Mouse (Mus musculus): Measurements from ENCODE around the gene Anxa4. TPM values are rescaled to one million over a fixed set of nuclear protein-coding genes. Genes with fewer than 3 reads are reported as not detected.

The Anxa4 gene
- 7.3 and 8.1 TPM in 2 replicates for polyA plus RNA-seq (2012; rRNA removed)

DNA sequence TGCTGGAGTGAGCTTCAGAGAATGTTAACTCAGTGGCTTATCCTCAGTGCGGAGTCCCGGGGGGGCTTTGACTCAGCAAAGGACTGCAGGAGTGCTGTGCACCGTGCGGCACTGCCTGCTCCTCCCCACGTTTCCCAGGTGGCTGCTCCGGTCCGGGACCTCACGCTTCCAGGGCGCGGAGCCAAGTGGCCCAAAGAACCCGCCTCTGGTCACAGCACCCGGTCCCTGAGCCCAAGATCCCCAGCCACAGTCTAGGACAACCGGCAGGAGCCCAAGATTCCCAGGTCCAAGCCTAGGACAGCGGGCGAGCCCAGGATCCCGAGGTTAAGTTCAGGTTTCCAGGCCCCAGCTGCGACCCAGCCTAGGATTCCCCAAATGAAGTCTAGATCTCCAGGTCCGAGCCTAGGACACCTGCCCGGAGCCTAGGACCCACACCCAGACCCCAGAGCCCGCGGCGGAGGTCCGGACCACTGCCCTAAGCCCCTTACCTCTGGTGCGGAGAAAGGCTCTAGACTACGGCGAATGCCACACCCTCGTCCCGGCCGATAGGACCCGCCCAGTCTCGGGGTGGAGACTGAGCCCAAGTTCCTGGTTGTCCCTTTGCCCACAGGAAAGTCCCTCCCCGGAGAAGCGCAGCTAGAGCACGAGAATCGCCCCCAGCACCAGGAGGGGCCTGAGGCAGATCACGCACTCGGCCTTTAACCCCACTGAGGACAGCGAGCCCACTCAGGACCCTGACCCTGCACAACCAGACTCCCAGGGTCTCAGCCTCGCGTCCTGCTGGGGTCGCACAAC, at the start of gene Anxa4:
Gene Anxa4 (minus strand): TSS at position 564 of the 795 bp plus-strand sequence.
- no peaks in the 10 kb centered on the region for H3K4me1 ChIP-seq (ENCODE audit: control insufficient read depth, insufficient read depth, low read length)
- H3K27ac ChIP-seq (ENCODE audit: insufficient read depth, low read length) = no peak within 1 kb of the TSS
- 1% methylated on average over 41 of the region's 41 CpGs for WGBS
- peak; percentile 28 to 45 for DNase-seq
- peak within 1 kb of the TSS; percentile 46 for H3K4me3 ChIP-seq (replicated peaks; ENCODE audit: insufficient read depth, low read depth, low read length)
- TF ChIP-seq CTCF (IDR thresholded peaks at IDR 0.05; ENCODE audit: borderline replicate concordance, insufficient read depth, low read depth, low read length) = no peak
- no peak for TF ChIP-seq POLR2A (IDR thresholded peaks at IDR 0.05; ENCODE audit: borderline replicate concordance, insufficient read depth, low read length)
- H3K27me3 ChIP-seq (ENCODE audit: control insufficient read depth, insufficient read depth, low read length) = no peaks in the 10 kb centered on the region

- WGBS = 53% methylated on average over 3 of the region's 3 CpGs
- Histone ChIP-seq H3K27ac (ENCODE audit: insufficient read depth, low read length) (no peak overlapping the region), H3K27me3 (ENCODE audit: control insufficient read depth, insufficient read depth, low read length) (no peaks in the 10 kb centered on the region), H3K4me3 (replicated peaks; ENCODE audit: insufficient read depth, low read depth, low read length) (no peak overlapping the region), H3K4me1 (ENCODE audit: control insufficient read depth, insufficient read depth, low read length) (no peaks in the 10 kb centered on the region)
- TF ChIP-seq POLR2A (IDR thresholded peaks at IDR 0.05; ENCODE audit: borderline replicate concordance, insufficient read depth, low read length) (no peak), CTCF (IDR thresholded peaks at IDR 0.05; ENCODE audit: borderline replicate concordance, insufficient read depth, low read depth, low read length) (no peak)
- DNase-seq = no peak
These were observed 48.6 kb upstream of the Anxa4 start for GRCm38 (mm10) chr6:86841949-86842348.

DNA sequence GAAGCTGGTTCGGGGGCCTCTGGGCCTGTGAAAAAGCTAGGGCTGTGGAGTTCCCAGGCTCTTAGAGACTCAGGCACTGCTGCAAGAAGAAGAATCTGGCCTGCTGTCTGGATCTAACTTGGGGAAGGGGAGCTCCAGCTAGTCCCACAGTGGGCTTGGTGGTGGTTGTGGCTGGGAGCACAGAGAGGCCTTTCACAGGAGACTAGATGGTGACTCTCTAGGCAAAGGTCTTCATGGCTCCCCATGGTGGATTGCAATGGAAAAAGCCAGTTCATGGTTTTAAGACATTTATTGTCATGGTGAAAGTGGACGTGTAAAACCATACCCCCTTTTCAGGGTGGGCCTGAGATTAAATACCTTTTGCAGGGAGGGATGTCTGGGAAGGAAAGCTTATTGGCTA, 45.7 kb upstream of the Anxa4 start:
- Histone ChIP-seq H3K27ac (ENCODE audit: insufficient read depth, low read length) (no peak overlapping the region), H3K27me3 (ENCODE audit: control insufficient read depth, insufficient read depth, low read length) (no peaks in the 10 kb centered on the region), H3K4me3 (replicated peaks; ENCODE audit: insufficient read depth, low read depth, low read length) (no peak overlapping the region), H3K4me1 (ENCODE audit: control insufficient read depth, insufficient read depth, low read length) (no peaks in the 10 kb centered on the region)
- WGBS = 84% methylated on average over 2 of the region's 2 CpGs
- no peak for DNase-seq
- TF ChIP-seq POLR2A (IDR thresholded peaks at IDR 0.05; ENCODE audit: borderline replicate concordance, insufficient read depth, low read length) = no peak

GRCm38 (mm10) chr6:86832802-86833502, 39.6 kb upstream of the Anxa4 start:
- Histone ChIP-seq H3K27ac (ENCODE audit: insufficient read depth, low read length) (no peak overlapping the region), H3K4me1 (ENCODE audit: control insufficient read depth, insufficient read depth, low read length) (no peaks in the 10 kb centered on the region), H3K27me3 (ENCODE audit: control insufficient read depth, insufficient read depth, low read length) (no peaks in the 10 kb centered on the region), H3K4me3 (replicated peaks; ENCODE audit: insufficient read depth, low read depth, low read length) (no peak overlapping the region)
- no peak for DNase-seq
- TF ChIP-seq CTCF (IDR thresholded peaks at IDR 0.05; ENCODE audit: borderline replicate concordance, insufficient read depth, low read depth, low read length) (no peak), POLR2A (IDR thresholded peaks at IDR 0.05; ENCODE audit: borderline replicate concordance, insufficient read depth, low read length) (no peak)
- WGBS = 81% methylated on average over 13 of the region's 13 CpGs

- no peaks in the 10 kb centered on the region for H3K27me3 ChIP-seq (ENCODE audit: control insufficient read depth, insufficient read depth, low read length)
- H3K4me1 ChIP-seq (ENCODE audit: control insufficient read depth, insufficient read depth, low read length) = no peaks in the 10 kb centered on the region
- no peak overlapping the region for H3K4me3 ChIP-seq (replicated peaks; ENCODE audit: insufficient read depth, low read depth, low read length)
- WGBS = 67% methylated on average over 10 of the region's 10 CpGs
- no peak overlapping the region for H3K27ac ChIP-seq (ENCODE audit: insufficient read depth, low read length)
- TF ChIP-seq POLR2A (IDR thresholded peaks at IDR 0.05; ENCODE audit: borderline replicate concordance, insufficient read depth, low read length) = no peak
- TF ChIP-seq CTCF (IDR thresholded peaks at IDR 0.05; ENCODE audit: borderline replicate concordance, insufficient read depth, low read depth, low read length) = no peak
- DNase-seq = no peak
These were observed 37.5 kb upstream of the Anxa4 start for GRCm38 (mm10) chr6:86830738-86831500.

GRCm38 (mm10) chr6:86829768-86830167, 36.4 kb upstream of the Anxa4 start:
- H3K27ac ChIP-seq (ENCODE audit: insufficient read depth, low read length) = no peak overlapping the region
- 74% methylated on average over 6 of the region's 6 CpGs for WGBS
- DNase-seq = no peak
- no peaks in the 10 kb centered on the region for H3K27me3 ChIP-seq (ENCODE audit: control insufficient read depth, insufficient read depth, low read length)
- TF ChIP-seq POLR2A (IDR thresholded peaks at IDR 0.05; ENCODE audit: borderline replicate concordance, insufficient read depth, low read length) (no peak), CTCF (IDR thresholded peaks at IDR 0.05; ENCODE audit: borderline replicate concordance, insufficient read depth, low read depth, low read length) (no peak)
- no peaks in the 10 kb centered on the region for H3K4me1 ChIP-seq (ENCODE audit: control insufficient read depth, insufficient read depth, low read length)
- H3K4me3 ChIP-seq (replicated peaks; ENCODE audit: insufficient read depth, low read depth, low read length) = no peak overlapping the region

- DNase-seq = no peak
- whole genome bisulfite sequencing = 90% methylated on average over 2 of the region's 2 CpGs
- TF ChIP-seq CTCF (IDR thresholded peaks at IDR 0.05; ENCODE audit: borderline replicate concordance, insufficient read depth, low read depth, low read length) (no peak), POLR2A (IDR thresholded peaks at IDR 0.05; ENCODE audit: borderline replicate concordance, insufficient read depth, low read length) (no peak)
These were observed 34.0 kb upstream of the Anxa4 start for GRCm38 (mm10) chr6:86827432-86827831.

More at GRCm38 (mm10) chr6:86827432-86827831, 34.0 kb upstream of the Anxa4 start:
- H3K27ac ChIP-seq (ENCODE audit: insufficient read depth, low read length) = no peak overlapping the region
- H3K27me3 ChIP-seq (ENCODE audit: control insufficient read depth, insufficient read depth, low read length) = no peaks in the 10 kb centered on the region
- no peak overlapping the region for H3K4me3 ChIP-seq (replicated peaks; ENCODE audit: insufficient read depth, low read depth, low read length)
- peaks cover 10% of the 10 kb centered on the region for H3K4me1 ChIP-seq (ENCODE audit: control insufficient read depth, insufficient read depth, low read length)

Measured in cerebellum, adult 2 months (tissue).